Mouse (Mus musculus): ENCODE measurements at regions not wholly inside any gene's neighbourhood (a gene's known extent, or its start where the extent isn't known, plus 50 kb on each side); places are given as distances from the start of the nearest gene placed in this dataset.

- Histone ChIP-seq H3K4me1 (replicated peaks; ENCODE audit: insufficient read depth, low read length) (no peaks in the 10 kb centered on the region), H3K4me2 (ENCODE audit: low read length) (no peak overlapping the region), H3K27me3 (ENCODE audit: insufficient read depth, low read length) (no peaks in the 10 kb centered on the region), H3K9ac (ENCODE audit: low read depth, low read length) (no peak overlapping the region), H3K36me3 (ENCODE audit: insufficient read depth, low read length) (no peaks in the 10 kb centered on the region), H3K27ac (no peak overlapping the region), H3K4me3 (replicated peaks; ENCODE audit: low read depth, low read length) (no peak overlapping the region), H3K9me3 (replicated peaks; ENCODE audit: low read length) (no peaks in the 10 kb centered on the region)
- ATAC-seq (replicated peaks; ENCODE audit: low FRiP score, low read depth) = no peak
- no peak for DNase-seq (ENCODE audit: low spot score)
- TF ChIP-seq CTCF (IDR thresholded peaks at IDR 0.05; ENCODE audit: low read depth) = no peak
- 93% methylated on average over 1 of the region's 1 CpGs for WGBS
These were observed 105.4 kb downstream of the Ahr start for GRCm38 (mm10) chr12:35429473-35429872.

GRCm38 (mm10) chr12:35419206-35419605 is 115.6 kb downstream of the Ahr start:
- Histone ChIP-seq H3K27ac (no peak overlapping the region), H3K4me3 (replicated peaks; ENCODE audit: low read depth, low read length) (no peak overlapping the region), H3K36me3 (ENCODE audit: insufficient read depth, low read length) (no peaks in the 10 kb centered on the region), H3K4me1 (replicated peaks; ENCODE audit: insufficient read depth, low read length) (no peaks in the 10 kb centered on the region), H3K4me2 (ENCODE audit: low read length) (no peak overlapping the region), H3K9me3 (replicated peaks; ENCODE audit: low read length) (no peaks in the 10 kb centered on the region), H3K9ac (ENCODE audit: low read depth, low read length) (no peak overlapping the region), H3K27me3 (ENCODE audit: insufficient read depth, low read length) (no peaks in the 10 kb centered on the region)
- 89% methylated on average over 2 of the region's 2 CpGs for WGBS
- no peak for TF ChIP-seq CTCF (IDR thresholded peaks at IDR 0.05; ENCODE audit: low read depth)
- ATAC-seq (replicated peaks; ENCODE audit: low FRiP score, low read depth) = no peak
- no peak for DNase-seq (ENCODE audit: low spot score)

DNA sequence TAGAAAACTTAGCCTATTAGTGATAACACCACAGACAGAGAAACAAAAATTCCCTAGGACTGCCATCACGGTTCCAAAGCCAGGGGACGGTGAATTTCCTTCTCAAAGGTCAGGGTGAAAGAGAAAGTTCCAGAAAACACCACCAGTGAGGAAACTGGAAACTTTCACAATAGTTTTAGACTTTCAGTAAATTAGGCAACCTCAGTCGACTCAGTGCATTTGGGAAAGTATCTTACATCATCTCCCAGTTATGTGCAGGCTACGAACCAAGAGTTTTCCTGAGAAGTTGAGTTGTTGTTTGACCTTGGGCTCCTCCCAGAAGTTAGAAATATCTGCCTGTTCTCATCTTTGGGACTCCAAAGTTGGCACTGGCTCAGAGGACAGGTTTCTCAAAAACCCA is 116.9 kb downstream of the Ahr start:
- H3K4me2 ChIP-seq (ENCODE audit: low read length) = no peak overlapping the region
- no peaks in the 10 kb centered on the region for H3K27me3 ChIP-seq (ENCODE audit: insufficient read depth, low read length)
- no peaks in the 10 kb centered on the region for H3K4me1 ChIP-seq (replicated peaks; ENCODE audit: insufficient read depth, low read length)
- no peak for TF ChIP-seq CTCF (IDR thresholded peaks at IDR 0.05; ENCODE audit: low read depth)
- H3K4me3 ChIP-seq (replicated peaks; ENCODE audit: low read depth, low read length) = no peak overlapping the region
- no peaks in the 10 kb centered on the region for H3K36me3 ChIP-seq (ENCODE audit: insufficient read depth, low read length)
- WGBS = 64% methylated on average over 4 of the region's 4 CpGs
- H3K9me3 ChIP-seq (replicated peaks; ENCODE audit: low read length) = no peaks in the 10 kb centered on the region
- ATAC-seq (replicated peaks; ENCODE audit: low FRiP score, low read depth) (no peak), DNase-seq (ENCODE audit: low spot score) (no peak)
- H3K9ac ChIP-seq (ENCODE audit: low read depth, low read length) = no peak overlapping the region
- no peak overlapping the region for H3K27ac ChIP-seq

DNA sequence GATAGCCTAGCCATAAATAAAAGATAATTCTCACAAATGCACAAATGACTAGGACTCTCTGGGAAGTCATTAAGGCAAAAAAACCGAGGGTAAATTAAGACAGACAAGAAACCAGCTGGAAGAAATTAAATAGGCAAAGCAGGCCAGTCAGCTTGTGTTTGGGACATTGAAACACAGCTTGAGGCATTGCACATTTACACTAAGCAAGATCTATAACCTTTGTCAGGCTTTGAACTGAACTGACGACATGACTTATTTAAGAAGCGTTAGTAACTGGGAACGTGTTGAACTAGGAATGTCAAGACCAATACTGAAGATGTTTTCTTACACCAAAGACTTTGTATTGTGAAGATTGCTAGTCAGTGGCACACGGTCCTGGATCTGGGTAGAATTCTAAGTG is 118.3 kb downstream of the Ahr start:
- Histone ChIP-seq H3K4me1 (replicated peaks; ENCODE audit: insufficient read depth, low read length) (no peaks in the 10 kb centered on the region), H3K4me2 (ENCODE audit: low read length) (no peak overlapping the region), H3K9me3 (replicated peaks; ENCODE audit: low read length) (no peaks in the 10 kb centered on the region), H3K4me3 (replicated peaks; ENCODE audit: low read depth, low read length) (no peak overlapping the region), H3K27me3 (ENCODE audit: insufficient read depth, low read length) (no peaks in the 10 kb centered on the region), H3K36me3 (ENCODE audit: insufficient read depth, low read length) (no peaks in the 10 kb centered on the region), H3K27ac (no peak overlapping the region), H3K9ac (ENCODE audit: low read depth, low read length) (no peak overlapping the region)
- ATAC-seq (replicated peaks; ENCODE audit: low FRiP score, low read depth) (no peak), DNase-seq (ENCODE audit: low spot score) (peak; percentile 50)
- WGBS = 62% methylated on average over 5 of the region's 5 CpGs
- TF ChIP-seq CTCF (IDR thresholded peaks at IDR 0.05; ENCODE audit: low read depth) = no peak

DNA sequence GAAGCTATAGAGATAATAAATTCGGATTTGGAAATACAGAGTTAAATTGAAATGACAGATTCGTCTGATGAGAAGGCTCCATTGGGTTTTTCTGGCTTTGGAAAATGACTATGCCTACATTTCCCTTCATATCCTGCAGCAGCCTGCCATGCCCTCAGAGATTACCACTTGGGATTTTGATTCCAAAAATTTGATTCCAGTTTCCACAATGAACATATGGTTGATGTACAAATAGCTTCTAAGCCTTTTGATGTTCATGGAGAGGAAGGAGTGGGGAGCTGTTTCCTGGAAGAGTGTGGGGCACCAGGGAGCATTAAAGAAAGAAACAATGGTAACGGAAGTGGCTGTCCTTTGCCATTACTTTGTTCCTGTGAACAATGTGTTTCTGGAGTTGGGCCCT is 122.1 kb downstream of the Ahr start:
- H3K9me3 ChIP-seq (replicated peaks; ENCODE audit: low read length) = no peaks in the 10 kb centered on the region
- WGBS = 68% methylated on average over 3 of the region's 3 CpGs
- H3K9ac ChIP-seq (ENCODE audit: low read depth, low read length) = no peak overlapping the region
- H3K4me2 ChIP-seq (ENCODE audit: low read length) = no peak overlapping the region
- peak; percentile 14 for DNase-seq (ENCODE audit: low spot score)
- TF ChIP-seq CTCF (IDR thresholded peaks at IDR 0.05; ENCODE audit: low read depth) = no peak
- no peak overlapping the region for H3K4me3 ChIP-seq (replicated peaks; ENCODE audit: low read depth, low read length)
- ATAC-seq (replicated peaks; ENCODE audit: low FRiP score, low read depth) = no peak
- H3K36me3 ChIP-seq (ENCODE audit: insufficient read depth, low read length) = no peaks in the 10 kb centered on the region
- no peak overlapping the region for H3K27ac ChIP-seq
- no peaks in the 10 kb centered on the region for H3K27me3 ChIP-seq (ENCODE audit: insufficient read depth, low read length)
- no peaks in the 10 kb centered on the region for H3K4me1 ChIP-seq (replicated peaks; ENCODE audit: insufficient read depth, low read length)

GRCm38 (mm10) chr12:35408461-35408860 is 126.4 kb downstream of the Ahr start:
- no peak overlapping the region for H3K27ac ChIP-seq
- H3K27me3 ChIP-seq (ENCODE audit: insufficient read depth, low read length) = no peaks in the 10 kb centered on the region
- no peak overlapping the region for H3K4me3 ChIP-seq (replicated peaks; ENCODE audit: low read depth, low read length)
- ATAC-seq (replicated peaks; ENCODE audit: low FRiP score, low read depth) (no peak), DNase-seq (ENCODE audit: low spot score) (peak; percentile 76)
- no peaks in the 10 kb centered on the region for H3K9me3 ChIP-seq (replicated peaks; ENCODE audit: low read length)
- no peak overlapping the region for H3K9ac ChIP-seq (ENCODE audit: low read depth, low read length)
- WGBS = 40% methylated on average over 3 of the region's 3 CpGs
- H3K4me1 ChIP-seq (replicated peaks; ENCODE audit: insufficient read depth, low read length) = no peaks in the 10 kb centered on the region
- no peaks in the 10 kb centered on the region for H3K36me3 ChIP-seq (ENCODE audit: insufficient read depth, low read length)
- no peak overlapping the region for H3K4me2 ChIP-seq (ENCODE audit: low read length)
- TF ChIP-seq CTCF (IDR thresholded peaks at IDR 0.05; ENCODE audit: low read depth) = no peak

DNA sequence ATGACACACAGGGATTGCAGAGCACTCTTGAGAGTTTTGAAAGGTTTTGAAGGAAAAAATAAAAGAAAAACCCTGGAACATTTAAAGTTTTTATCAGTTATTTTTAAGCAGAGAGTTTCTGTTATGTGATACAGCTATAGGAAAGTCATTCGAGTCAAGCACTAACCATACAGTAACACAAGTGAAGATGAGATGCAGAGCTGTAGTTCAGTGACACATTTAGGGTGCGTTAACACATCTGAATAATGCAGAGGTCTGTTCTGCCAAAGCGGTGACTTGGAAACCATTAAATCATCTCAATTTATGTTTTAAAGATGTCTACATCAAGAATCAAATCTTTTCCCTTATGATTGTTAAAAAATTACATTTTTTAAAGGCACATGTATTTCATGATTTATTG is 126.8 kb downstream of the Ahr start:
- ATAC-seq (replicated peaks; ENCODE audit: low FRiP score, low read depth) (no peak), DNase-seq (ENCODE audit: low spot score) (peak; percentile 18)
- Histone ChIP-seq H3K9me3 (replicated peaks; ENCODE audit: low read length) (no peaks in the 10 kb centered on the region), H3K27me3 (ENCODE audit: insufficient read depth, low read length) (no peaks in the 10 kb centered on the region), H3K9ac (ENCODE audit: low read depth, low read length) (no peak overlapping the region), H3K27ac (no peak overlapping the region), H3K4me2 (ENCODE audit: low read length) (no peak overlapping the region), H3K4me1 (replicated peaks; ENCODE audit: insufficient read depth, low read length) (no peaks in the 10 kb centered on the region), H3K36me3 (ENCODE audit: insufficient read depth, low read length) (no peaks in the 10 kb centered on the region), H3K4me3 (replicated peaks; ENCODE audit: low read depth, low read length) (no peak overlapping the region)
- 53% methylated on average over 3 of the region's 3 CpGs for WGBS
- TF ChIP-seq CTCF (IDR thresholded peaks at IDR 0.05; ENCODE audit: low read depth) = no peak
